Mouse (Mus musculus): ENCODE measurements around the gene D430041D05Rik.

The D430041D05Rik gene

GRCm38 (mm10) chr2:104351415-104352203, 59.2 kb downstream of the D430041D05Rik start:
- DNase-seq (ENCODE audit: low spot score): no peak

GRCm38 (mm10) chr2:104337619-104338018, 73.2 kb downstream of the D430041D05Rik start:
- no peak for DNase-seq (ENCODE audit: low spot score)

DNA sequence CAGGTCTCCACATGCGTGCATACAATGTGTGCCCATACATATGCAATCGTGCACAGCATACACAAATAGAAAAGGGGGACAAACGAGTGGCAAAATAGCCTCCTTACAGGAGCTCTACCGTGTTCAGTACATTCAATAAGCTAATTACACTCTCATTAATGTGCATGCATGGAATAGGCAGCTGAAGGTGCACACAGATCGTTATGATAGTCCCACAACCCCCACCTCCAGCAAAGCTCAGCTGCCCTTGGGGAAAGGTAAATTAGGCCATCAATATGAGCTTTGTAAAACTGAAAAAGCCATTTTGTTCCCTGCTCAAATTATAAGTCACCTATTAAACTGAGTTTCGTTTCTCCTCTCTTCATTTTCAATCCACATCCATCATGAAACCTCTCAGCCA, 75.0 kb downstream of the D430041D05Rik start:
- DNase-seq (ENCODE audit: low spot score): no peak

- no peak for DNase-seq (ENCODE audit: low spot score)
Measured at GRCm38 (mm10) chr2:104333952-104334351, 76.9 kb downstream of the D430041D05Rik start.

GRCm38 (mm10) chr2:104332707-104333106, 78.1 kb downstream of the D430041D05Rik start:
- no peak for DNase-seq (ENCODE audit: low spot score)

DNA sequence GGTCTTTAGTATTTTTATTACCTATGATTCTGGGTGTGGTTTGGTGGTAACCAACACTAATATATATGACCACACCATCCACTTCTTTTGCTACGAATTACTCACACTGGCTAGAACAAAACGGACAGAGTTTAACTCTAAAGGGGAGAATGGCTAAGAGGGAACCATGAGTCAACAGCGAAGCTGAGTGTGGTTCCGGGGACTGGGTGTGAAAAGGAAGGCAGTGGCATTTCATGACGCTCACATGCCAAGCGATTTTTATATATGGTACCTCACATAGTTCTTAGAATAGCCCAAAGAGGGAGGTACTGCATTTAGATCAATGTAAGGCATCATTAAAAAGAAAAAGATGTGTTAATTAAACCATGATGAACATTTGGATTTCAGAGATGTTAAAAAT, 79.6 kb downstream of the D430041D05Rik start:
- DNase-seq (ENCODE audit: low spot score): no peak

DNA sequence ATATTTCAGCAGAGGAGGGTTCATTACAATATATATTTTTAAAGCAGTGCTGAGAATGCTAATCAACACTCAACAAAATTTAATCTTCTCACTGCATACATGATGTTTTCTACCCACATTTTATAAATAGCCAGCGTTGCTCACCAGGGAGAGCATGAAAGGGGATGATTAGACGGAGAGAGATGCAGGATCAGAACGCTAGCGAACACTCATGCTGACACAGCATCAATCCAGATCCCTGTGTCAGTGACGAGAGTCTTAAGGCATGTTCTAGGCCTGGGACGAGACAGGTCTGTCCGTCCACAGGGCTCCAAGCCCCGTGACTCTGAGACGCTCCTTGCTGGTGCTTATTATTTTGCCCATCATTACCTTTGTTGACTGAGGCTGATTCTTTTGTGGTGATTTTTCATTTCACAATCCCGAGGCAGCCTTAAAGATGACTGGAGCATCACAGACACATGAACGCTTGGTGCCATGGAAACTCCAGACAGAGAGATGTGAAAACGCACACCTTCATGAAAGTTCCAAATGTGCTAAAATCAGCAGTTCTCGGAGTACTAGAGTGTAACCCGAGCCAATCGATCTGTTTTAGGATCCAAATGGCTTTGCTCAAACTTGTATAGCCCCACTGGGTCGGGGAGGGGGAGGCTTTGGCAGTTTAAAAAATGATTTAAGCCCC, 83.6 kb downstream of the D430041D05Rik start:
- DNase-seq (ENCODE audit: low spot score): no peak

DNA sequence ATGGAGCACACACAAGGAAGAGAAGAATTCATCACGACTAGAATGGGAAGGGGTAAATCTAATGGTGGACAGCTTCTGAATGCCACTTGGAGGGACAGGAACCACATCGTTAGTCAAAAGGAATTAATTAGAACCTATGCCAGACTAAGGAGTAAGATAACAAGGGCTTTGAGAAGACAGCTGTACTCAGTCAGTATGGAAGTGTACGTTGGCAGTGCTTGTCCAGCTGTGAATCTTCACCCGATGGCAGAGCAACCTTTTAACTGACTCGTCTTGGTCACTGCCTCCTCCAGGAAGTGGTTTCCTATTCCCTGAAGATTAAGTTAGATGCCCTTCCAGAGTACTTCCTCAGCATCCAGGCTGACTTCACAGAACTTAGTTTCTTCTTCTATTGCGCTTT, 87.0 kb downstream of the D430041D05Rik start:
- no peak for DNase-seq (ENCODE audit: low spot score)

- no peak for DNase-seq (ENCODE audit: low spot score)
Measured at GRCm38 (mm10) chr2:104323351-104323750, 87.5 kb downstream of the D430041D05Rik start.

DNA sequence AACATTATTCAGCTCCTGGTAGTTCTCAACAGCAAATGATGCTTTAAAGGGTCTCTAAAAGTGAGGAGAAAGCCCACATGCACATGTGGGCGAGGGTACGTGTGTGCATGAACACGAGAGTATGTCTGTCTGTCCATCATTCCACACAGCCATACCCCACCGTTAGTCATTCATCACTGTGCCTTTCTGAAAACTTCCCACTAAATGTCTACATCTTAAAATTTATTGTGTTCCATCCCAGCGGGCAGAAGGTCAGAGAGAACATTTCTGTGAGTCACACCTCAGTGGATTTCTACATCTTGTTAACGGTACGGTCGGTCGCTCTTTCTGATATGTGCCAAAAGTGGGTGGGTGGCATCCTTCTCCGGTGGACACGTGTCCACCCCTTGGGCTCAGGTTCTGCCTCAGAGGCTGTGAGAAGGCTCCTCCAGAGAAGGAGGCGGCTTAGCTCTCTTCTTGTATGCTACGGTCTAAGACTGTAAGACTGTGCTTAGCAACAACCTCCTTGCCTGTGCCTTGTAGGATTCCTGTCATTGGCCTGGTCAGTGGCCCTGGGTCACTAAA, 90.7 kb downstream of the D430041D05Rik start:
- no peak for DNase-seq (ENCODE audit: low spot score)

- no peak for DNase-seq (ENCODE audit: low spot score)
Measured at GRCm38 (mm10) chr2:104319443-104319842, 91.4 kb downstream of the D430041D05Rik start.

DNA sequence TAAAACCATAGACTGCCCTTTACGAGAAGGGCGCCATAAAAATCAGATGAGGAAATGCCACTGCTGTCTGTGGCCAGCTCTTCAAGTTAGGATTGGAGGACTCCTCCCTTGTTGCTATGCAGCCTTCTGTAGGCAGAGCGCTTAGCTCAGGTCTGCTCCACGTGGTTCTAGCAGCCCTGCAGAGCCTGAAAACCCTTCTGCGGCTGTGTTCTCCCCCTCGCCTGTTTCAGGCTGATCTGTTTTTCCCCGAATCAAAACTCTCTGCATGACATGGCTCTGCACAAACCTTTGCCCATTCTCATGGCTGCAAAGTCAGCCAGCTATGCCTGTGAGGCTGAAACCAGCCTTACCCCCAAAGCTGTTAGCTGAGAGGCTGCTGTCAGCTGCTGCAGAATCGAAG, 91.9 kb downstream of the D430041D05Rik start:
- no peak for DNase-seq (ENCODE audit: low spot score)

DNA sequence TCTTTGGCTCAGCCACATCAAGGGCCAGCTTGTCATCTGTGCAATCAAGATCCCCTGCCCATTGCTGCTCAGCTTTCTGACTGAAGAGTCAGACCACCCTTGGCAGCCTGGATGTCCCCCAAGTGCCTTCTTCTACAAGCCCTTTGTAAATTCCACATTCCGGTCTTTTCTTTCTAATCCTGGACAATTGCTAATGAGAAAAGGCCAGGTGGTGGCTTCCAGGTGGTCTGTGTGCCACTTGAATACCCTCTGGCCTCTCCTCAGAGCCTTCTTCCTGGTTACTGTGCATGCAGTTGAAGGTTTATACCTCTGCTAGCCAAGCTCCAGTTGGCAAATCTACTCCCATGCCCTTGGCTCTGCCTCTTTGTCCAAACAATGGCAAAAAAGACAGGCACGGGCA, 92.6 kb downstream of the D430041D05Rik start:
- no peak for DNase-seq (ENCODE audit: low spot score)

DNA sequence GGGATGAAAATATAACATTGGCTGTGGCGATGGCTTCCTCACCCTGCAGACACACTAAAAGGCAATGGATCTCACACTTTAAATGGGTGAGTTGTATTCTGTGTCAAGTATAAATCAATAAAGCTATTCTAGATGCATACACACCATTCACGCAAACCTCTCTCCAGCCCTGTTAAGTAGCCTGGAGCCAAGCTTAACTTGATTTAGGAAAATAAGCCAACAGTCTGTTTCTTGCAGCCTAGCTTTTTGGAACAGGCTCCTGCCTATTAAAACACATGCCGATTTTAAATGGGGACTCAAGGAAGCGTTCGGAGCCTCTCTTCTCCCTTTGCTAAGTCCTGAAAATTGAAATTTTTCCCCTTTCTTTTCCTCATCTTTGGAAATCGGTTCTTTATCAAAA, 93.2 kb downstream of the D430041D05Rik start:
- no peak for DNase-seq (ENCODE audit: low spot score)

DNA sequence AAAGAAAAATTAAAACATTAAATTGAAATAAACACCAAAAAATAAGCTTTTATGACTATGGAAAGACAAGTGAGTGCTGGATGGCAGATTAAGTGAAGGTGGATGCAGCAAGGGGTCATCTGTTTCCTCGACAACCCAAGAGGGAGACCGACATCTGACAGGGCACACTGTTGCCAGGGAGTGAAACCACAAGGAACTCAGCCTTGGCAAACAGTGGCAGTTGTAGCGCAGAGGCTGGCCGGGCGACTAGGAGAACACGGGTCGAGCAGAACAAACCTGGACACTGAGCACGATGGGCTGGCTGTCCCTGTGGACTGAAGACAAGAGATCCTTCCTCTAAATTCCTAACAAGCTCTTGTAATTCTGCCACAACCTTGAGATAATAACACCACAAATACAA, 94.3 kb downstream of the D430041D05Rik start:
- DNase-seq (ENCODE audit: low spot score): no peak

DNA sequence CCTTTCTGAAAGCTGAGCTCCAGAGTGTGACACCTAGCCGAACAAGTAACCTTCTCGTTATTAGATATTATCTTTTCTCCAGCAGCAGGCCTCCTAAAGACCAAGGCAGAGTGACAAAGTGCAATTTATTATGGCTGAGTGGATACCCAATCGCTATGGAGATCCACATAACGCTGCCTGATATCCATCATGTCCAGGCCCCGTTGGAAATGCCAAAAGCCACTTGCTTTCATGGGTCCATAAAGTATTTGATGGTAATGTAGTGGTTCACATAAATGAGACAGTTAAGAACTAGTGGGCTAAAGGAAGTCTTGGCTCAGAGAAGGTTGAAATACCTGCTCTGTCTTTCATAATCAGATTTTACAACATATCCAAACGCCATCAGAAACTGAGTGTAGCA, 97.6 kb downstream of the D430041D05Rik start:
- DNase-seq (ENCODE audit: low spot score): no peak

DNA sequence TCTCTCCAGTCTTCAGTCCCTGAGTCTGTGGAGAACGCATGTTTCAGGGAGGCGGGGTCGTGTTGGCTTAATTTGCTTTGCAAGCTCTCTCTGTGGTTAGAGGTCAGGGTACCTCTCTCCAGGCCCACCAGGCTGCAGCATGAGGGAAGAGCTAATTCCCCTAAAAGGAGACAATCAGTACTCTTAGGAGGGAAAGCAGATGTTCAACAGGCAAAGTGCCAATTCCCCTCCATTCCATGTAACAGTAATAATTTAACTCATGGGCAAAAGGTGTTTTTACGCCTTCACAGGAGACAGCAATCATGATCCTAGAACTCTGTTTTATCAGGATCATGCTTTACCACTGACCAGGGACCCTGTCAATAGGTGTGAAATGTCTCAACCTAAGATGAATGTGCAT, 103.7 kb downstream of the D430041D05Rik start:
- DNase-seq (ENCODE audit: low spot score): no peak

GRCm38 (mm10) chr2:104305722-104306121, 105.1 kb downstream of the D430041D05Rik start:
- no peak for DNase-seq (ENCODE audit: low spot score)

DNA sequence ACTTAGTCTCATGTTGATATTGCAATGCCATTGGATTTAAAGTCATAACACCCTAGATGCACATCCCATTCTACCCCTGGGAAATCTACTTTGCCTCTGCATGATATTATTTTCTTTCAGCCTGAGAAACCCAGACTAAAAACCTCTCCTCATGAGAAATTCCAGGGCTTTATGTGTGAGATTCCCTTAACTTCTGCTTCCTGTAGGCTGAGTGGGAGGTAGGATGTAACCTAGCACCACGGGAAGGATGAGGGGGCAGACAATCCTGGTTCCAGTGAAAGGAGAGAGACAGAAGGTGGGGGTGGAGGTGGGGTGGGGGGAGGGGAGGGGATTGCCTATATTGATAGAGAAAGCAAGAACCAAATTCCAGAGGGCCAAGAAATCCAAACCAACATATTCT, 110.9 kb downstream of the D430041D05Rik start:
- no peak for DNase-seq (ENCODE audit: low spot score)

- peak; percentile 1 for DNase-seq (ENCODE audit: low spot score)
Measured at GRCm38 (mm10) chr2:104299160-104299559, 111.7 kb downstream of the D430041D05Rik start.

- no peak for DNase-seq (ENCODE audit: low spot score)
Measured at GRCm38 (mm10) chr2:104286821-104287220, 124.0 kb downstream of the D430041D05Rik start.

DNA sequence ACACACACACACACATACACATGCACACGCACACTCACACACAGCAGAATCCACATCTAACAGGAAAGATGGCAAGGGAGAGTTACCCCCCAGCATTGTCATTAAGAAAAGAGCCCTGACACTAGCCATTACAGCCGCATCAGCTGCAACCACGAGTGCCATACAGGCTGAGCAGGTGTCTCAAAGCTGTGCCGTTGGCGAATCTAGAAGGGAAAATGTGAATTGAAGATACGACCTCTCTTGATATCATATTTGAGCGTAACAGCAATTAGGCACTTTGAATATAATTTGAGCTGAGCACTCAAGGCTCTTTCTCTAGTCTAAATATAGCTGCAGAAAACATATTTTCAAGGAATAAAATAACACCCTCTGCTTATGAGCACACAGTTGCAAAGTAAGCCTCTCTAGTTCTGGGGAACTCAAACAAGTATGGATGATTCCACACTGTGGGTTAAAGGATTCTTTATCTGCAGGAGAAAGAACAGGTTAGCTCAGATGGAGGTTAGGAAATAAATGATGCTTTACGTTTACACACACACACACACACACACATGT, 127.3 kb downstream of the D430041D05Rik start:
- no peak for DNase-seq (ENCODE audit: low spot score)

DNA sequence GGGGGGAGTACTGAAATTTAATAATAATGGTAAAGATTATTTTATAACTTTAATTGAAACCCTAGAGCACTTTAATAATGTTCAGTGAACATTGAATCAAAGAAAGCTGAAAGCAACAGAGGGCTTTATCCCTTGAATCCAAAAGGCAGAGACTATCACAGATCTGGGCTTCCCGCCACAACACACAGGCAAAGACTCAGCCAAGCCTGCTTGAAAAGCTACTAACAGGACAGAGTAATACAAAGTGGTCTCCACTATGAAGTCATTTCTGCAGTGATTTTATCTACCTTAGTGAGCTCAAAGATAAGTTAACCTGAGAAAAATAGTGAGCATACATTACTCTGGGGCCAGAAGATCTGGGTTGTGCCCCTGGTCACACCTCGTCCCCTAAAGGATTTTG, 128.0 kb downstream of the D430041D05Rik start:
- no peak for DNase-seq (ENCODE audit: low spot score)
